Mouse (Mus musculus): ENCODE measurements around the gene Cdadc1. TPM values are rescaled to one million over a fixed set of nuclear protein-coding genes. Genes with fewer than 3 reads are reported as not detected.

Cdadc1 gene
- polyA plus RNA-seq (2012; rRNA removed), result 5.8 and 8.7 TPM in 2 replicates

GRCm38 (mm10) chr14:59597398-59598259 lies at the start of gene Cdadc1:
Cdadc1 (minus strand) TSS chr14:59597959.
- H3K27me3 ChIP-seq (ENCODE audit: control insufficient read depth, insufficient read depth, low read length), result no peaks in the 10 kb centered on the region
- H3K4me3 ChIP-seq (ENCODE audit: control insufficient read depth, low read depth, low read length), result peak within 1 kb of the TSS; percentile 89
- H3K27ac ChIP-seq (ENCODE audit: control insufficient read depth, insufficient read depth, low read depth, low read length), result peak within 1 kb of the TSS; percentile 78
- H3K36me3 ChIP-seq (ENCODE audit: control insufficient read depth, insufficient read depth, low read length), result no peaks in the 10 kb centered on the region
- peaks cover 4% of the 10 kb centered on the region; the same call in 1 of the 2 replicates for H3K4me1 ChIP-seq (ENCODE audit: control insufficient read depth, insufficient read depth, low read length)
- TF ChIP-seq POLR2A (IDR thresholded peaks at IDR 0.05; ENCODE audit: control insufficient read depth, low read depth, low read length) (peak; percentile 87), CTCF (IDR thresholded peaks at IDR 0.05; ENCODE audit: control insufficient read depth, insufficient read depth, insufficient replicate concordance, low read depth, low read length) (no peak)

- peaks cover 4% of the 10 kb centered on the region; the same call in 1 of the 2 replicates for H3K4me1 ChIP-seq (ENCODE audit: control insufficient read depth, insufficient read depth, low read length)
- H3K27ac ChIP-seq (ENCODE audit: control insufficient read depth, insufficient read depth, low read depth, low read length), result no peak overlapping the region
- TF ChIP-seq CTCF (IDR thresholded peaks at IDR 0.05; ENCODE audit: control insufficient read depth, insufficient read depth, insufficient replicate concordance, low read depth, low read length) (peak; percentile 14; the same call in 1 of the 2 replicates), POLR2A (IDR thresholded peaks at IDR 0.05; ENCODE audit: control insufficient read depth, low read depth, low read length) (no peak)
- no peaks in the 10 kb centered on the region for H3K36me3 ChIP-seq (ENCODE audit: control insufficient read depth, insufficient read depth, low read length)
- H3K27me3 ChIP-seq (ENCODE audit: control insufficient read depth, insufficient read depth, low read length), result no peaks in the 10 kb centered on the region
- no peak overlapping the region for H3K4me3 ChIP-seq (ENCODE audit: control insufficient read depth, low read depth, low read length)
Observed at GRCm38 (mm10) chr14:59646826-59647697, 49.3 kb upstream of the Cdadc1 start.

- peaks cover 4% of the 10 kb centered on the region; the same call in 1 of the 2 replicates for H3K4me1 ChIP-seq (ENCODE audit: control insufficient read depth, insufficient read depth, low read length)
- no peak overlapping the region for H3K4me3 ChIP-seq (ENCODE audit: control insufficient read depth, low read depth, low read length)
- TF ChIP-seq CTCF (IDR thresholded peaks at IDR 0.05; ENCODE audit: control insufficient read depth, insufficient read depth, insufficient replicate concordance, low read depth, low read length) (no peak), POLR2A (IDR thresholded peaks at IDR 0.05; ENCODE audit: control insufficient read depth, low read depth, low read length) (no peak)
- no peak overlapping the region for H3K27ac ChIP-seq (ENCODE audit: control insufficient read depth, insufficient read depth, low read depth, low read length)
- no peaks in the 10 kb centered on the region for H3K36me3 ChIP-seq (ENCODE audit: control insufficient read depth, insufficient read depth, low read length)
- no peaks in the 10 kb centered on the region for H3K27me3 ChIP-seq (ENCODE audit: control insufficient read depth, insufficient read depth, low read length)
Observed at GRCm38 (mm10) chr14:59644896-59645295, 47.1 kb upstream of the Cdadc1 start.

GRCm38 (mm10) chr14:59644166-59644565 lies 46.4 kb upstream of the Cdadc1 start:
- Histone ChIP-seq H3K27ac (ENCODE audit: control insufficient read depth, insufficient read depth, low read depth, low read length) (no peak overlapping the region), H3K4me3 (ENCODE audit: control insufficient read depth, low read depth, low read length) (no peak overlapping the region), H3K4me1 (ENCODE audit: control insufficient read depth, insufficient read depth, low read length) (peaks cover 4% of the 10 kb centered on the region; the same call in 1 of the 2 replicates), H3K27me3 (ENCODE audit: control insufficient read depth, insufficient read depth, low read length) (no peaks in the 10 kb centered on the region), H3K36me3 (ENCODE audit: control insufficient read depth, insufficient read depth, low read length) (no peaks in the 10 kb centered on the region)
- TF ChIP-seq CTCF (IDR thresholded peaks at IDR 0.05; ENCODE audit: control insufficient read depth, insufficient read depth, insufficient replicate concordance, low read depth, low read length), result no peak
- no peak for TF ChIP-seq POLR2A (IDR thresholded peaks at IDR 0.05; ENCODE audit: control insufficient read depth, low read depth, low read length)

GRCm38 (mm10) chr14:59643582-59643981 lies 45.8 kb upstream of the Cdadc1 start:
- H3K27me3 ChIP-seq (ENCODE audit: control insufficient read depth, insufficient read depth, low read length), result no peaks in the 10 kb centered on the region
- peaks cover 4% of the 10 kb centered on the region; the same call in 1 of the 2 replicates for H3K4me1 ChIP-seq (ENCODE audit: control insufficient read depth, insufficient read depth, low read length)
- H3K36me3 ChIP-seq (ENCODE audit: control insufficient read depth, insufficient read depth, low read length), result no peaks in the 10 kb centered on the region
- no peak overlapping the region for H3K27ac ChIP-seq (ENCODE audit: control insufficient read depth, insufficient read depth, low read depth, low read length)
- no peak overlapping the region for H3K4me3 ChIP-seq (ENCODE audit: control insufficient read depth, low read depth, low read length)
- TF ChIP-seq CTCF (IDR thresholded peaks at IDR 0.05; ENCODE audit: control insufficient read depth, insufficient read depth, insufficient replicate concordance, low read depth, low read length) (no peak), POLR2A (IDR thresholded peaks at IDR 0.05; ENCODE audit: control insufficient read depth, low read depth, low read length) (no peak)

GRCm38 (mm10) chr14:59641856-59642255 lies 44.1 kb upstream of the Cdadc1 start:
- H3K27ac ChIP-seq (ENCODE audit: control insufficient read depth, insufficient read depth, low read depth, low read length), result no peak overlapping the region
- TF ChIP-seq CTCF (IDR thresholded peaks at IDR 0.05; ENCODE audit: control insufficient read depth, insufficient read depth, insufficient replicate concordance, low read depth, low read length), result no peak
- TF ChIP-seq POLR2A (IDR thresholded peaks at IDR 0.05; ENCODE audit: control insufficient read depth, low read depth, low read length), result no peak
- H3K4me1 ChIP-seq (ENCODE audit: control insufficient read depth, insufficient read depth, low read length), result peaks cover 4% of the 10 kb centered on the region; the same call in 1 of the 2 replicates
- no peak overlapping the region for H3K4me3 ChIP-seq (ENCODE audit: control insufficient read depth, low read depth, low read length)
- no peaks in the 10 kb centered on the region for H3K27me3 ChIP-seq (ENCODE audit: control insufficient read depth, insufficient read depth, low read length)
- no peaks in the 10 kb centered on the region for H3K36me3 ChIP-seq (ENCODE audit: control insufficient read depth, insufficient read depth, low read length)
